Mouse (Mus musculus) kidney, adult 2 months (tissue): ENCODE measurements around the gene Kcnk10.

Experiments
- CTCF ChIP-seq: fragments of 200-500 bp; conservative IDR thresholded peaks from 2 replicates; pipeline ENCODE4 v1.5.1; 2011; ENCODE audit warnings: low read depth, mild to moderate bottlenecking, control low read depth, low read length, moderate library complexity, mixed read lengths; ENCODE audit not compliant: insufficient read depth, insufficient read length
- POLR2A ChIP-seq: fragments of 200-500 bp; IDR thresholded peaks from one replicate; pipeline ENCODE4 v1.6.1; 2011; ENCODE audit warnings: low read depth, low read length, control low read depth

DNA sequence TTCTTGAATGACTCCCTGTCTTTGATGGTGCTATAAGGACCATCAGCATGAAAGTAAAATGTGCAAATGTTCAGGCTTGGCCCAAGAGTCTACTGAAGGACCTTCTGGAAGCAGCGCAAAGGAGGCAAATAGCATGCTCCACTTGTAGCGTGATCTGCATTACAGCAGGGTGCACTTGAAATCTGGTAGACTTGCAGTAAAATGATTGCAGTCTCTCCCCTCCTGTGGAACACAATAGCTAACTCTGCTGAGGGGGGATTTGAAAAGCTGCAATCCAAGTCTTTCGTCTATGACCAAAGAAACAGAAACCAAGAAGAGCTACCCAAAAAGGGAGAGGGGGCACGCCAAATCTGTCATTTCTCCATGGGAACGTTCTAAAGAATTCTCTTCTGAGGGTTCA lies 97.1 kb downstream of the Kcnk10 start:
- TF ChIP-seq CTCF = no peak
- TF ChIP-seq POLR2A = no peak
